In the genomic region with DNA sequence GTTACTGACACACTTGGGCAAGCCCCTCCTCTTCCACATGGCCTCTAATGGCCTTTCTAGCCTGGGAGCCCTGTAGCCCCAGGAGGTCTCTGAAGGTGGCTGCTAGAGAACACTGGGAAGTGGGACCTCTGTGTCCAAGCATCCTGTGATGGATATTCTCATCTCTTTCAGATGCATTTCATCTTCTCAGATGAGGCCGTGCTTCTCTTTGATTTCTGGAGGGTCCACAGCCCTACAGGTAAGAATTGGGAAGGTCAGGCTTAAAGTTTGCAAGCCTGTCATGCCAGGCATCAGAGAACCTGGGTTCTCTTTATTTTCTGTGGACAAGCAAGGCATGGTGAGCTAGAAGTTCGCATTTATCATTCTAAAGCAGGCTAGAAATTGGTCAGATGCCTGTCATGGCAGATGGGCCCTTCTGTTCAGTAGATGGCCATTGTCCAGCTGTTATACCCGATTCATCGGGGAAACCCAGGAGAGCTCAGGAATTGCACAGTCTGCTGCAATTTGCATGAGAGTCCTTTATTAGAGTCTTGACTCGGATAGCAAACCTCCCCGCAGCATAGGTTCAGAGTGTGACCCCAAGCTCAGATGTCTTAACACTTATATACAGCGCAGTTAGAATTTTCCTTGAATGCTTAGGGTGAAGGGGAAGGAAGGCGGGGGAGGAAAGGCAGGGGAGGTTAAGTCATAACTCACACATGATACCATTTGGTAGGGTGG, we compare ENCODE assay signal across 10 mouse cellular contexts. TPM values are rescaled to one million over a fixed set of nuclear protein-coding genes. Genes with fewer than 3 reads are reported as not detected.
DNase-seq lines count a peak whose midpoint lies in the region; ATAC-seq and TF ChIP-seq lines count a peak whose summit lies in the region.
"Had no signal": no experiment of that assay in that cellular context is flagged by ENCODE, and none has a peak within 500 bp of the region (broad histone marks: within the 10 kb centered on the region; RNA-seq: fewer than 3 reads in every experiment).

No protein-coding gene starts in this region.

- H3K27me3 ChIP-seq in heart, embryonic 11.5 days (ENCODE audit: control insufficient read depth, insufficient read depth, low read length), result no peaks in the 10 kb centered on the region
- no peaks in the 10 kb centered on the region for H3K27me3 ChIP-seq in testis, adult 2 months (ENCODE audit: control insufficient read depth, insufficient read depth, low read length)
- no peaks in the 10 kb centered on the region for H3K27me3 ChIP-seq in neural tube, embryonic 14.5 days (ENCODE audit: control insufficient read depth, insufficient read depth, low read length)
- H3K27me3 ChIP-seq: embryonic facial prominence, embryonic 12.5 days had no signal

- no peak overlapping the region for H3K4me2 ChIP-seq in heart, embryonic 11.5 days
- no peak overlapping the region for H3K4me2 ChIP-seq in neural tube, embryonic 14.5 days (ENCODE audit: low read depth, low read length)
- H3K4me2 ChIP-seq: embryonic facial prominence, embryonic 12.5 days had no signal

- no peak for ATAC-seq in heart, embryonic 11.5 days (replicated peaks; ENCODE audit: insufficient number of reproducible peaks, low FRiP score, low TSS enrichment)
- ATAC-seq in neural tube, embryonic 14.5 days (ENCODE audit: low read depth), result peak; percentile 30; the same call in 1 of the 2 replicates

- 0 out of 2 replicates have a peak, but pooled peaks cover 2% of the 10 kb centered on the region for H3K36me3 ChIP-seq in heart, embryonic 11.5 days (ENCODE audit: control insufficient read depth, insufficient read depth, low read length)
- no peaks in the 10 kb centered on the region; the same call in 1 of the 2 replicates for H3K36me3 ChIP-seq in testis, adult 2 months (ENCODE audit: control insufficient read depth, insufficient read depth, low read length)
- peaks cover 10% of the 10 kb centered on the region; the same call in 1 of the 2 replicates for H3K36me3 ChIP-seq in neural tube, embryonic 14.5 days (ENCODE audit: control insufficient read depth, insufficient read depth, low read length)

- peak; percentile 4 for DNase-seq in heart, postnatal 4 days
- no peak for DNase-seq in testis, postnatal 14 days (ENCODE audit: low spot score)
- peak; percentile 26 to 31 for DNase-seq in cerebellum, postnatal 36 days
- no peak for DNase-seq in B cell, adult 2 months
- no peak for DNase-seq in ovary, adult 18-20 months (ENCODE audit: low spot score)
- DNase-seq: heart, adult 18-20 months had no signal

- no peak overlapping the region for H3K4me3 ChIP-seq in heart, embryonic 11.5 days (ENCODE audit: low read depth, low read length)
- peak overlapping the region; percentile 63 for H3K4me3 ChIP-seq in testis, adult 2 months (ENCODE audit: control insufficient read depth, low read depth, low read length)
- no peak overlapping the region for H3K4me3 ChIP-seq in neural tube, embryonic 14.5 days (ENCODE audit: low read depth, low read length)
- H3K4me3 ChIP-seq: embryonic facial prominence, embryonic 12.5 days had no signal

- H3K9ac ChIP-seq in heart, embryonic 11.5 days (ENCODE audit: low read depth, low read length), result no peak overlapping the region
- no peak overlapping the region for H3K9ac ChIP-seq in neural tube, embryonic 14.5 days (replicated peaks; ENCODE audit: low read depth, low read length)
- H3K9ac ChIP-seq: embryonic facial prominence, embryonic 12.5 days had no signal

- H3K27ac ChIP-seq in heart, embryonic 11.5 days (ENCODE audit: low read depth, low read length), result no peak overlapping the region
- no peak overlapping the region for H3K27ac ChIP-seq in testis, adult 2 months (ENCODE audit: control insufficient read depth, insufficient read depth, low read depth, low read length)
- no peak overlapping the region for H3K27ac ChIP-seq in neural tube, embryonic 14.5 days (ENCODE audit: low read depth, low read length)
- H3K27ac ChIP-seq: embryonic facial prominence, embryonic 12.5 days had no signal

- peaks cover 5% of the 10 kb centered on the region for H3K4me1 ChIP-seq in heart, embryonic 11.5 days (ENCODE audit: control insufficient read depth, insufficient read depth, low read length)
- H3K4me1 ChIP-seq in testis, adult 2 months (ENCODE audit: control insufficient read depth, insufficient read depth, low read length), result peaks cover 13% of the 10 kb centered on the region
- H3K4me1 ChIP-seq in neural tube, embryonic 14.5 days (ENCODE audit: control insufficient read depth, insufficient read depth, low read length), result no peaks in the 10 kb centered on the region
- H3K4me1 ChIP-seq: embryonic facial prominence, embryonic 12.5 days had no signal

- no peaks in the 10 kb centered on the region for H3K9me3 ChIP-seq in heart, embryonic 11.5 days (replicated peaks; ENCODE audit: control insufficient read depth, low read length)
- H3K9me3 ChIP-seq in neural tube, embryonic 14.5 days (ENCODE audit: control insufficient read depth, low read length), result no peaks in the 10 kb centered on the region
- H3K9me3 ChIP-seq: embryonic facial prominence, embryonic 12.5 days had no signal

- TF ChIP-seq POLR2A in testis, adult 2 months (IDR thresholded peaks at IDR 0.05; ENCODE audit: control insufficient read depth, low read depth, low read length), result no peak

- TF ChIP-seq CTCF in testis, adult 2 months (IDR thresholded peaks at IDR 0.05; ENCODE audit: control insufficient read depth, insufficient read depth, insufficient replicate concordance, low read depth, low read length), result no peak

- 79% methylated on average over 8 of the region's 8 CpGs for WGBS in heart, embryonic 11.5 days (ENCODE audit: insufficient replicate concordance)
- 14% methylated on average over 8 of the region's 8 CpGs for WGBS in neural tube, embryonic 14.5 days

RNA-seq across cellular contexts. Expression of gene Slc31a2, which starts 30.3 kb away (rescaled TPM):
- 1 to 10 TPM; 7.9 TPM for total RNA-seq in heart, postnatal 4 days (2021)
- polyA plus RNA-seq in heart, embryonic 11.5 days (2014; fragmentation: Nextera tagmentation; extraction: Ambion mirVana), result 14.4 and 15.4 TPM in 2 replicates
- polyA plus RNA-seq in testis, adult 2 months (2012; rRNA removed), result 35.2 and 35.6 TPM in 2 replicates
- 10.9 and 17.5 TPM in 2 replicates for polyA plus RNA-seq in neural tube, embryonic 14.5 days (2014; fragmentation: Nextera tagmentation; extraction: Ambion mirVana)

Comparison
In these comparisons a context has a peak if more than half of its experiments do, and no peak if none do; other contexts are left out.
1. DNase-seq: peak in heart, postnatal 4 days (single experiment) and cerebellum, postnatal 36 days (2 of 2); none in testis, postnatal 14 days (single experiment), B cell, adult 2 months (0 of 2) and ovary, adult 18-20 months (single experiment).